Mouse (Mus musculus): Measurements from ENCODE around the gene Rundc3a. TPM values are rescaled to one million over a fixed set of nuclear protein-coding genes. Genes with fewer than 3 reads are reported as not detected.

Gene Rundc3a
- polyA plus RNA-seq, 1 experiment from 2014 or later: 3.3 TPM

GRCm38 (mm10) chr11:102429551-102429950 is 36.3 kb downstream of the Rundc3a start:
- H3K4me2 ChIP-seq (replicated peaks; ENCODE audit: low read depth, low read length): peak overlapping the region; percentile 95
- H3K36me3 ChIP-seq (ENCODE audit: insufficient read depth, low read length): peaks cover 5% of the 10 kb centered on the region
- 42% methylated on average over 3 of the region's 3 CpGs for WGBS
- H3K9me3 ChIP-seq (ENCODE audit: low read length): no peaks in the 10 kb centered on the region
- peaks cover 20% of the 10 kb centered on the region for H3K4me1 ChIP-seq (ENCODE audit: insufficient read depth, low read length)
- H3K27ac ChIP-seq (ENCODE audit: low read length): peak overlapping the region; percentile 50; the same call in 1 of the 2 replicates
- H3K27me3 ChIP-seq (ENCODE audit: insufficient read depth, low read length): no peaks in the 10 kb centered on the region
- peak overlapping the region; percentile 82 for H3K4me3 ChIP-seq (ENCODE audit: low read length)
- ATAC-seq (ENCODE audit: low FRiP score, low TSS enrichment): no peak
- peak overlapping the region; percentile 80 for H3K9ac ChIP-seq (replicated peaks; ENCODE audit: low read length)

- H3K4me2 ChIP-seq (replicated peaks; ENCODE audit: low read depth, low read length): peak within 1 kb of the TSS; percentile 95
- under 1% methylated on average over 29 of the region's 29 CpGs for WGBS
- H3K27ac ChIP-seq (ENCODE audit: low read length): peak within 1 kb of the TSS; percentile 90
- no peaks in the 10 kb centered on the region for H3K27me3 ChIP-seq (ENCODE audit: insufficient read depth, low read length)
- H3K9me3 ChIP-seq (ENCODE audit: low read length): no peaks in the 10 kb centered on the region
- peaks cover 20% of the 10 kb centered on the region for H3K4me1 ChIP-seq (ENCODE audit: insufficient read depth, low read length)
- peak; percentile 96 for ATAC-seq (ENCODE audit: low FRiP score, low TSS enrichment)
- peak within 1 kb of the TSS; percentile 82 for H3K4me3 ChIP-seq (ENCODE audit: low read length)
- H3K36me3 ChIP-seq (ENCODE audit: insufficient read depth, low read length): peaks cover 13% of the 10 kb centered on the region
- peak within 1 kb of the TSS; percentile 80 for H3K9ac ChIP-seq (replicated peaks; ENCODE audit: low read length)
These were observed 37.2 kb downstream of the Rundc3a start, which contains the start of gene Grn for GRCm38 (mm10) chr11:102430121-102431017. TSS of gene Grn (plus strand) at chr11:102430315.

GRCm38 (mm10) chr11:102431018-102431645 is 37.9 kb downstream of the Rundc3a start:
- ATAC-seq (ENCODE audit: low FRiP score, low TSS enrichment): peak; percentile 39; the same call in 1 of the 2 replicates
- WGBS: 0% methylated on average over 7 of the region's 7 CpGs

GRCm38 (mm10) chr11:102431728-102432114 is 38.5 kb downstream of the Rundc3a start:
- peaks cover 26% of the 10 kb centered on the region for H3K36me3 ChIP-seq (ENCODE audit: insufficient read depth, low read length)
- no peak overlapping the region for H3K4me3 ChIP-seq (ENCODE audit: low read length)
- H3K4me2 ChIP-seq (replicated peaks; ENCODE audit: low read depth, low read length): 0 out of 2 replicates have a peak overlapping the region, but pooled peaks have one; percentile 18
- no peak overlapping the region for H3K9ac ChIP-seq (replicated peaks; ENCODE audit: low read length)
- no peaks in the 10 kb centered on the region for H3K9me3 ChIP-seq (ENCODE audit: low read length)
- no peak for ATAC-seq (ENCODE audit: low FRiP score, low TSS enrichment)
- 92% methylated on average over 3 of the region's 3 CpGs for WGBS
- H3K4me1 ChIP-seq (ENCODE audit: insufficient read depth, low read length): peaks cover 20% of the 10 kb centered on the region
- no peak overlapping the region for H3K27ac ChIP-seq (ENCODE audit: low read length)
- no peaks in the 10 kb centered on the region for H3K27me3 ChIP-seq (ENCODE audit: insufficient read depth, low read length)

More at GRCm38 (mm10) chr11:102431018-102431645, 37.9 kb downstream of the Rundc3a start:
- Histone ChIP-seq H3K36me3 (ENCODE audit: insufficient read depth, low read length) (peaks cover 21% of the 10 kb centered on the region), H3K27me3 (ENCODE audit: insufficient read depth, low read length) (no peaks in the 10 kb centered on the region), H3K4me3 (ENCODE audit: low read length) (peak overlapping the region; percentile 82), H3K4me2 (replicated peaks; ENCODE audit: low read depth, low read length) (peak overlapping the region; percentile 95), H3K27ac (ENCODE audit: low read length) (peak overlapping the region; percentile 90), H3K4me1 (ENCODE audit: insufficient read depth, low read length) (peaks cover 20% of the 10 kb centered on the region), H3K9me3 (ENCODE audit: low read length) (no peaks in the 10 kb centered on the region), H3K9ac (replicated peaks; ENCODE audit: low read length) (peak overlapping the region; percentile 74)

- no peak for ATAC-seq (ENCODE audit: low FRiP score, low TSS enrichment)
- no peak overlapping the region for H3K4me3 ChIP-seq (ENCODE audit: low read length)
- H3K36me3 ChIP-seq (ENCODE audit: insufficient read depth, low read length): peaks cover 26% of the 10 kb centered on the region
- 0 out of 2 replicates have a peak overlapping the region, but pooled peaks have one; percentile 41 for H3K9ac ChIP-seq (replicated peaks; ENCODE audit: low read length)
- no peaks in the 10 kb centered on the region for H3K9me3 ChIP-seq (ENCODE audit: low read length)
- H3K4me1 ChIP-seq (ENCODE audit: insufficient read depth, low read length): peaks cover 25% of the 10 kb centered on the region
- H3K27ac ChIP-seq (ENCODE audit: low read length): no peak overlapping the region
- WGBS: 63% methylated on average over 16 of the region's 16 CpGs
- no peaks in the 10 kb centered on the region for H3K27me3 ChIP-seq (ENCODE audit: insufficient read depth, low read length)
- 0 out of 2 replicates have a peak overlapping the region, but pooled peaks have one; percentile 18 for H3K4me2 ChIP-seq (replicated peaks; ENCODE audit: low read depth, low read length)
These were observed 39.1 kb downstream of the Rundc3a start for GRCm38 (mm10) chr11:102432115-102432843.

- ATAC-seq (ENCODE audit: low FRiP score, low TSS enrichment): no peak
- Histone ChIP-seq H3K4me1 (ENCODE audit: insufficient read depth, low read length) (peaks cover 31% of the 10 kb centered on the region), H3K9me3 (ENCODE audit: low read length) (no peaks in the 10 kb centered on the region), H3K27me3 (ENCODE audit: insufficient read depth, low read length) (no peaks in the 10 kb centered on the region), H3K4me2 (replicated peaks; ENCODE audit: low read depth, low read length) (no peak overlapping the region), H3K36me3 (ENCODE audit: insufficient read depth, low read length) (peaks cover 26% of the 10 kb centered on the region), H3K27ac (ENCODE audit: low read length) (no peak overlapping the region), H3K9ac (replicated peaks; ENCODE audit: low read length) (no peak overlapping the region), H3K4me3 (ENCODE audit: low read length) (no peak overlapping the region)
- 88% methylated on average over 6 of the region's 6 CpGs for whole genome bisulfite sequencing
These were observed 39.7 kb downstream of the Rundc3a start for GRCm38 (mm10) chr11:102432896-102433295.

GRCm38 (mm10) chr11:102433866-102434265 is 40.7 kb downstream of the Rundc3a start:
- Histone ChIP-seq H3K4me2 (replicated peaks; ENCODE audit: low read depth, low read length) (no peak overlapping the region), H3K27me3 (ENCODE audit: insufficient read depth, low read length) (no peaks in the 10 kb centered on the region), H3K9ac (replicated peaks; ENCODE audit: low read length) (no peak overlapping the region), H3K4me3 (ENCODE audit: low read length) (no peak overlapping the region), H3K36me3 (ENCODE audit: insufficient read depth, low read length) (peaks cover 27% of the 10 kb centered on the region), H3K27ac (ENCODE audit: low read length) (no peak overlapping the region), H3K4me1 (ENCODE audit: insufficient read depth, low read length) (peaks cover 40% of the 10 kb centered on the region), H3K9me3 (ENCODE audit: low read length) (no peaks in the 10 kb centered on the region)
- no peak for ATAC-seq (ENCODE audit: low FRiP score, low TSS enrichment)
- WGBS: 87% methylated on average over 7 of the region's 7 CpGs

- H3K9ac ChIP-seq (replicated peaks; ENCODE audit: low read length): no peak overlapping the region
- ATAC-seq (ENCODE audit: low FRiP score, low TSS enrichment): no peak
- peaks cover 40% of the 10 kb centered on the region for H3K4me1 ChIP-seq (ENCODE audit: insufficient read depth, low read length)
- no peak overlapping the region for H3K4me3 ChIP-seq (ENCODE audit: low read length)
- no peaks in the 10 kb centered on the region for H3K27me3 ChIP-seq (ENCODE audit: insufficient read depth, low read length)
- H3K4me2 ChIP-seq (replicated peaks; ENCODE audit: low read depth, low read length): no peak overlapping the region
- H3K36me3 ChIP-seq (ENCODE audit: insufficient read depth, low read length): peaks cover 32% of the 10 kb centered on the region
- H3K9me3 ChIP-seq (ENCODE audit: low read length): no peaks in the 10 kb centered on the region
- WGBS: 11% methylated on average over 7 of the region's 7 CpGs
- H3K27ac ChIP-seq (ENCODE audit: low read length): no peak overlapping the region
These were observed 41.2 kb downstream of the Rundc3a start for GRCm38 (mm10) chr11:102434406-102434805.
